Mouse (Mus musculus) embryonic facial prominence, embryonic 14.5 days (tissue): ENCODE measurements around the gene Pde9a. TPM values are rescaled to one million over a fixed set of nuclear protein-coding genes. Genes with fewer than 3 reads are reported as not detected.

Experiments
- ATAC-seq: fragments of 200-750 bp; cut with Nextera tagmentation; 2 replicates; pipeline ENCODE4 v1.8.0; 2017; ENCODE audit warnings: low read depth, moderate number of reproducible peaks, moderate TSS enrichment
- DNase-seq: peaks from one replicate; pipeline ENCODE4 v3.0.0-alpha.2; 2015; ENCODE audit warnings: low spot score
- H3K27ac ChIP-seq: fragments of 300-500 bp; sonication (generic); replicated peaks from 2 replicates; pipeline ENCODE4 v1.5.1; 2014; ENCODE audit warnings: low read depth, mild to moderate bottlenecking, low read length, moderate library complexity
- H3K27me3 ChIP-seq: fragments of 300-500 bp; sonication (generic); replicated peaks from 2 replicates; pipeline ENCODE4 v1.6.1; 2014; ENCODE audit warnings: low read length; ENCODE audit not compliant: control insufficient read depth, insufficient read depth
- H3K36me3 ChIP-seq: fragments of 300-500 bp; sonication (generic); 2 replicates; pipeline ENCODE4 v1.6.1; 2014; ENCODE audit warnings: low read length, mixed read lengths; ENCODE audit not compliant: control insufficient read depth, insufficient read depth
- H3K4me1 ChIP-seq: fragments of 300-500 bp; sonication (generic); 2 replicates; pipeline ENCODE4 v1.6.1; 2014; ENCODE audit warnings: antibody characterized with exemption, low read length; ENCODE audit not compliant: control insufficient read depth, insufficient read depth
- H3K4me2 ChIP-seq: fragments of 300-500 bp; sonication (generic); 2 replicates; pipeline ENCODE4 v1.6.1; 2014; ENCODE audit warnings: low read depth, mild to moderate bottlenecking, low read length, moderate library complexity, mixed read lengths
- H3K4me3 ChIP-seq: fragments of 300-500 bp; sonication (generic); 2 replicates; pipeline ENCODE4 v1.5.1; 2014; ENCODE audit warnings: low read depth, mild to moderate bottlenecking, low read length
- H3K9ac ChIP-seq: fragments of 300-500 bp; sonication (generic); 2 replicates; pipeline ENCODE4 v1.6.1; 2014; ENCODE audit warnings: low read depth, mild to moderate bottlenecking, low read length, moderate library complexity, mixed read lengths
- H3K9me3 ChIP-seq: fragments of 300-500 bp; sonication (generic); 2 replicates; pipeline ENCODE4 v1.6.1; 2016; ENCODE audit warnings: low read length; ENCODE audit not compliant: control insufficient read depth
- WGBS: fragments of 180-500 bp; shearing (Covaris S2); extraction: QIAGEN DNeasy Blood & Tissue Kit; methylation state at CpG from one replicate; pipeline ENCODE4 v1.1.7; 2014; 5-methylcytosine and 5-hydroxymethylcytosine counted together
- polyA plus RNA-seq: library from polyadenylated mRNA; unstranded; fragments of >200 nt; fragmentation: Nextera tagmentation; extraction: Ambion mirVana; gene quantifications from 2 replicates; pipeline ENCODE4 v1.2.1, GENCODE M21; 2014

Gene Pde9a
- polyA plus RNA-seq, 1 experiment from 2014 or later = 14.5 TPM

DNA sequence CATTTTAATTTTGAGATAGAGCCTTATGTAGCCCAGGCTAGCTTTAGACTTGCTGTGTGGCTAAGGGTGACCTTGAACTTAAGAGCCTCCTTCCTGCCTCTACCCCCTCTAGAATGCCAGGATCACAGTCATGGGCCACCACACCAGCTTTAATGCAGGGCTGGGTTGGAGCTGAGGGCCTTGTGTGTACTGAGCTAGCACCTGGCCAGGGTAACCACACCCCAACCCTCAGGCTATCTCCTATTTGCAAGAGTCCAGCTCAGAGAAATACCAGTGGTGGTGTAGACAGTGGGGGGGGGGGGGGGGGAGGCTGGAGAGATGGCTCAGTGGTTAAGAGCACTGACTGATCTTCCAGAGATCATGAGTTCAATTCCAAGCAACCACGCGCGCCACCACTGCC is 139.8 kb downstream of the Pde9a start:
- Histone ChIP-seq H3K4me3 (no peak overlapping the region), H3K27ac (no peak overlapping the region), H3K9ac (no peak overlapping the region), H3K36me3 (peaks cover 57% of the 10 kb centered on the region), H3K4me2 (no peak overlapping the region), H3K4me1 (peaks cover 11% of the 10 kb centered on the region), H3K9me3 (no peaks in the 10 kb centered on the region), H3K27me3 (no peaks in the 10 kb centered on the region)
- WGBS = 100% methylated on average over 3 of the region's 3 CpGs
- DNase-seq (no peak), ATAC-seq (no peak)

Other genes with a start within 250 kb of the Pde9a start
- gene Tff2, start 241.9 kb upstream of the Pde9a start, polyA plus RNA-seq = not detected in 2 replicates
- gene Tff1, start 220.9 kb upstream of the Pde9a start, polyA plus RNA-seq = not detected in 2 replicates
- gene Tmprss3, start 187.2 kb upstream of the Pde9a start, polyA plus RNA-seq = 0.14 and 0.21 TPM in 2 replicates
- 0.25 and 0.56 TPM in 2 replicates for gene Ubash3a, start 178.3 kb upstream of the Pde9a start, polyA plus RNA-seq
- 2.8 and 7.8 TPM in 2 replicates for gene Rsph1, start 108.8 kb upstream of the Pde9a start, polyA plus RNA-seq
- gene Slc37a1, start 99.4 kb upstream of the Pde9a start, polyA plus RNA-seq = 3.2 TPM in 2 replicates
- gene Wdr4, start 133.8 kb downstream of the Pde9a start, polyA plus RNA-seq = 29.3 and 31.7 TPM in 2 replicates
- gene Ndufv3, start 133.9 kb downstream of the Pde9a start, polyA plus RNA-seq = 283 and 316 TPM in 2 replicates
- 31.1 and 31.3 TPM in 2 replicates for gene Pknox1, start 178.5 kb downstream of the Pde9a start, polyA plus RNA-seq